Mouse (Mus musculus): ENCODE data around the gene Mlh3. TPM values are rescaled to one million over a fixed set of nuclear protein-coding genes. Genes with fewer than 3 reads are reported as not detected.
"Not testable (repeated sequence)": the region's sequence is repeated elsewhere in the genome, so short reads cannot be mapped to it uniquely, and the experiment has no call there.

The Mlh3 gene
- polyA plus RNA-seq, 2 experiments: 8.6 to 12.3 TPM

DNA sequence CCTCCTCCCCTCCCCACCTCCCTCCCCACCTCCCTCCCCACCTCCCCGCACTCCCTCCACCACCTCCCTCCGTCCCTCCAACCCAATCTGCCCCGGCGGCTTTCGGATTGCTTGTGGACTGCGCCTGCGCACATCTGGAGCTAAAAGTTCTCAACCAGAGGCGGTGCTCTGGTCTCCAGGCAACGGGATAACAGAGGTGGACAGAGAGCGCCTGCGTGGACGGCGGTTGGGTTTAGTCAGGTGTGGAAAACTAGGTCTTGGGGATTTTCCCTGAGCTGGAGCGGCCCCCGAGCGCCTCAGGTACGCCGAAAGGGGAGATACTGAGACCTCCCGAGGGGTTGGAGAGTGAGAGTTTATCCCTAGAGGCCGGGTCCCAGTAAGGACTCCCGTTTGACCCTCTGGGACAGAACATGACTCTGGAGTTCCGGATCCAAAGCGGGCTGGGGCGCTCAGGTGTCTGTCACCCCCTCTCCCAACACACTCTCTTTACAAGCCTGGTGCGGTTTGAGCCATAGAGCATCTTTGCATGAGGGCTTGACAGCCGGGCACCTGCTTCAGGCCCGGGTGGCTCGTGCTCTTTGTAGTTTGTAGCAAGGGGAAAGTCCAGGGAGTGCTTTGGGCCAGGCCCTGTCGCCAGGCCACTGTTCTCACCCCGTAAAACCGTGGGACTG, 18.2 kb upstream of the Mlh3 start, which contains the start of gene Zc2hc1c:
TSS of gene Zc2hc1c (plus strand) at position 106 of the 671 bp plus-strand sequence.
- H3K9ac ChIP-seq (ENCODE audit: low read depth, low read length, severe bottlenecking): peak within 1 kb of the TSS; percentile 58

GRCm38 (mm10) chr12:85287809-85288485, 17.5 kb upstream of the Mlh3 start, which contains the start of gene Acyp1:
TSS of gene Acyp1 (minus strand) at chr12:85288438.
- Histone ChIP-seq H3K9ac (ENCODE audit: low read depth, low read length, severe bottlenecking) (peak within 1 kb of the TSS; percentile 58), H3K4me2 (replicated peaks; ENCODE audit: low read depth, low read length, severe bottlenecking) (peak within 1 kb of the TSS; percentile 61), H3K27ac (replicated peaks; ENCODE audit: low read depth, low read length) (peak within 1 kb of the TSS; percentile 78), H3K27me3 (ENCODE audit: control insufficient read depth, insufficient read depth, low read length) (no peaks in the 10 kb centered on the region), H3K36me3 (ENCODE audit: control insufficient read depth, insufficient read depth, low read length) (no peaks in the 10 kb centered on the region), H3K4me3 (replicated peaks; ENCODE audit: low read length) (peak within 1 kb of the TSS; percentile 41), H3K9me3 (ENCODE audit: control insufficient read depth, low read length) (no peaks in the 10 kb centered on the region), H3K4me1 (ENCODE audit: control insufficient read depth, insufficient read depth, low read length) (peaks cover 5% of the 10 kb centered on the region; the same call in 1 of the 2 replicates)
- peak; percentile 27; the same call in 1 of the 2 replicates for TF ChIP-seq POLR2A (IDR thresholded peaks at IDR 0.05; ENCODE audit: borderline replicate concordance, extremely low read depth, insufficient read depth, insufficient read length)
- WGBS: 9% methylated on average over 16 of the region's 21 CpGs
- DNase-seq (ENCODE audit: low spot score) (peak; percentile 46), ATAC-seq (ENCODE audit: low FRiP score, low read depth) (peak; percentile 58)

More for the DNA sequence above, 18.2 kb upstream of the Mlh3 start, which contains the start of gene Zc2hc1c:
- peaks cover 5% of the 10 kb centered on the region; the same call in 1 of the 2 replicates for H3K4me1 ChIP-seq (ENCODE audit: control insufficient read depth, insufficient read depth, low read length)
- 3% methylated on average over 30 of the region's 31 CpGs for WGBS
- no peaks in the 10 kb centered on the region for H3K36me3 ChIP-seq (ENCODE audit: control insufficient read depth, insufficient read depth, low read length)
- TF ChIP-seq POLR2A (IDR thresholded peaks at IDR 0.05; ENCODE audit: borderline replicate concordance, extremely low read depth, insufficient read depth, insufficient read length): 0 out of 2 replicates have a peak, but pooled peaks have one; percentile 1
- H3K9me3 ChIP-seq (ENCODE audit: control insufficient read depth, low read length): no peaks in the 10 kb centered on the region
- H3K4me3 ChIP-seq (replicated peaks; ENCODE audit: low read length): peak within 1 kb of the TSS; percentile 41
- no peaks in the 10 kb centered on the region for H3K27me3 ChIP-seq (ENCODE audit: control insufficient read depth, insufficient read depth, low read length)
- peak within 1 kb of the TSS; percentile 78 for H3K27ac ChIP-seq (replicated peaks; ENCODE audit: low read depth, low read length)
- DNase-seq (ENCODE audit: low spot score): peak; percentile 96
- peak within 1 kb of the TSS; percentile 61 for H3K4me2 ChIP-seq (replicated peaks; ENCODE audit: low read depth, low read length, severe bottlenecking)
- ATAC-seq (ENCODE audit: low FRiP score, low read depth): peak; percentile 90

GRCm38 (mm10) chr12:85286941-85287340, 16.5 kb upstream of the Mlh3 start:
- DNase-seq (ENCODE audit: low spot score) (no peak), ATAC-seq (ENCODE audit: low FRiP score, low read depth) (no peak)
- no peak for TF ChIP-seq POLR2A (IDR thresholded peaks at IDR 0.05; ENCODE audit: borderline replicate concordance, extremely low read depth, insufficient read depth, insufficient read length)
- no peaks in the 10 kb centered on the region for H3K9me3 ChIP-seq (ENCODE audit: control insufficient read depth, low read length)
- peaks cover 5% of the 10 kb centered on the region; the same call in 1 of the 2 replicates for H3K4me1 ChIP-seq (ENCODE audit: control insufficient read depth, insufficient read depth, low read length)
- no peak overlapping the region for H3K27ac ChIP-seq (replicated peaks; ENCODE audit: low read depth, low read length)
- no peak overlapping the region for H3K4me3 ChIP-seq (replicated peaks; ENCODE audit: low read length)
- no peak overlapping the region for H3K4me2 ChIP-seq (replicated peaks; ENCODE audit: low read depth, low read length, severe bottlenecking)
- WGBS: 34% methylated on average over 4 of the region's 5 CpGs
- H3K36me3 ChIP-seq (ENCODE audit: control insufficient read depth, insufficient read depth, low read length): no peaks in the 10 kb centered on the region
- H3K27me3 ChIP-seq (ENCODE audit: control insufficient read depth, insufficient read depth, low read length): no peaks in the 10 kb centered on the region
- no peak overlapping the region for H3K9ac ChIP-seq (ENCODE audit: low read depth, low read length, severe bottlenecking)

DNA sequence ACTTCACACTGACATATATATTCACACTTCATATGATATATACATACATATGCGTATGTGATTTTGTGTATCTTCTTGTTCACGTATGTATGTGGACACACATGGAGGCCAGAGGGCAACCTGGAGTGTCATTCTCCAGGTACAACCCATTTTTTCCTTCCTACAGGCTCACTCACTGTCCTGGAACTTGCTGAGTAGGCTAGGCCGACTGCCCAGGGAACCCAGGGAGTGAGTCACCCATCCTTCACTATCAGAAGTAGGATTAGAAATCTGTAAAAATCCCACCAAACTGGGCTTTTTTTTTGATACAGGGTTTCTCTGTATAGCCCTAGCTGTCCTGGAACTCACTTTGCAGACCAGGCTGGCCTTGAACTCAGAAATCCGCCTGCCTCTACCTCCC, 14.6 kb upstream of the Mlh3 start:
- Histone ChIP-seq H3K4me1 (ENCODE audit: control insufficient read depth, insufficient read depth, low read length) (peaks cover 5% of the 10 kb centered on the region; the same call in 1 of the 2 replicates), H3K27ac (replicated peaks; ENCODE audit: low read depth, low read length) (no peak overlapping the region), H3K4me3 (replicated peaks; ENCODE audit: low read length) (no peak overlapping the region), H3K4me2 (replicated peaks; ENCODE audit: low read depth, low read length, severe bottlenecking) (no peak overlapping the region), H3K9me3 (ENCODE audit: control insufficient read depth, low read length) (no peaks in the 10 kb centered on the region), H3K27me3 (ENCODE audit: control insufficient read depth, insufficient read depth, low read length) (no peaks in the 10 kb centered on the region), H3K36me3 (ENCODE audit: control insufficient read depth, insufficient read depth, low read length) (no peaks in the 10 kb centered on the region), H3K9ac (ENCODE audit: low read depth, low read length, severe bottlenecking) (no peak overlapping the region)
- DNase-seq (ENCODE audit: low spot score) (no peak), ATAC-seq (ENCODE audit: low FRiP score, low read depth) (no peak)
- TF ChIP-seq POLR2A (IDR thresholded peaks at IDR 0.05; ENCODE audit: borderline replicate concordance, extremely low read depth, insufficient read depth, insufficient read length): no peak
- WGBS: 93% methylated on average over 4 of the region's 4 CpGs

- peaks cover 9% of the 10 kb centered on the region for H3K4me1 ChIP-seq (ENCODE audit: control insufficient read depth, insufficient read depth, low read length)
- H3K9ac ChIP-seq (ENCODE audit: low read depth, low read length, severe bottlenecking): no peak overlapping the region
- H3K27ac ChIP-seq (replicated peaks; ENCODE audit: low read depth, low read length): no peak overlapping the region
- H3K36me3 ChIP-seq (ENCODE audit: control insufficient read depth, insufficient read depth, low read length): no peaks in the 10 kb centered on the region
- no peak for ATAC-seq (ENCODE audit: low FRiP score, low read depth)
- H3K9me3 ChIP-seq (ENCODE audit: control insufficient read depth, low read length): no peaks in the 10 kb centered on the region
- H3K4me2 ChIP-seq (replicated peaks; ENCODE audit: low read depth, low read length, severe bottlenecking): no peak overlapping the region
- DNase-seq (ENCODE audit: low spot score): no peak
- whole genome bisulfite sequencing: 74% methylated on average over 8 of the region's 8 CpGs
- no peaks in the 10 kb centered on the region for H3K27me3 ChIP-seq (ENCODE audit: control insufficient read depth, insufficient read depth, low read length)
- H3K4me3 ChIP-seq (replicated peaks; ENCODE audit: low read length): no peak overlapping the region
- TF ChIP-seq POLR2A (IDR thresholded peaks at IDR 0.05; ENCODE audit: borderline replicate concordance, extremely low read depth, insufficient read depth, insufficient read length): no peak
These were observed 13.9 kb upstream of the Mlh3 start for GRCm38 (mm10) chr12:85284331-85284730.

DNA sequence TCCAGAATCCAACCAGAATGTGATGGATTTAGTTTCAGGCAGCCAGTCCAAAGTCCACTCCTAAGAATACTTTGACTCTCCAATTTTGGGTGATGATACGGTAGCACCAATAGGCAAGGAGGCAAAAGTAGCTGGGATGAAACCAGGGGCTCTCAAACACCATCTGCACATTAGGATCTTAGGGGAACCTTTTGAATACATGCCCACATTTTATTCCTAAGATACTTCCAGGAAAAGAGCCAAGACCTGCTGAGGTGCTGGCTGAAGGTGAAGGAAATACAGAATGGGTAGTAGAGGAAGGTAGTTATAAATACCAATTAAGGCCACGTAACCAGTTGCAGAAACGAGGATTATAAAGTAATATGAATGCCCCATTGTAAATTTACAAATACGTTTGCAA, 11.4 kb upstream of the Mlh3 start:
- not testable (repeated sequence) for H3K27me3 ChIP-seq (ENCODE audit: control insufficient read depth, insufficient read depth, low read length); H3K27ac ChIP-seq (replicated peaks; ENCODE audit: low read depth, low read length); H3K4me3 ChIP-seq (replicated peaks; ENCODE audit: low read length); DNase-seq (ENCODE audit: low spot score); H3K9me3 ChIP-seq (ENCODE audit: control insufficient read depth, low read length); H3K4me1 ChIP-seq (ENCODE audit: control insufficient read depth, insufficient read depth, low read length); H3K4me2 ChIP-seq (replicated peaks; ENCODE audit: low read depth, low read length, severe bottlenecking); H3K9ac ChIP-seq (ENCODE audit: low read depth, low read length, severe bottlenecking); ATAC-seq (ENCODE audit: low FRiP score, low read depth); H3K36me3 ChIP-seq (ENCODE audit: control insufficient read depth, insufficient read depth, low read length)
- 97% methylated on average over 1 of the region's 4 CpGs for WGBS
